Mouse (Mus musculus): ENCODE data around the gene Prkcb. TPM values are rescaled to one million over a fixed set of nuclear protein-coding genes. Genes with fewer than 3 reads are reported as not detected.

The Prkcb gene
- polyA plus RNA-seq, 1 experiment from 2014 or later, result 206 TPM

DNA sequence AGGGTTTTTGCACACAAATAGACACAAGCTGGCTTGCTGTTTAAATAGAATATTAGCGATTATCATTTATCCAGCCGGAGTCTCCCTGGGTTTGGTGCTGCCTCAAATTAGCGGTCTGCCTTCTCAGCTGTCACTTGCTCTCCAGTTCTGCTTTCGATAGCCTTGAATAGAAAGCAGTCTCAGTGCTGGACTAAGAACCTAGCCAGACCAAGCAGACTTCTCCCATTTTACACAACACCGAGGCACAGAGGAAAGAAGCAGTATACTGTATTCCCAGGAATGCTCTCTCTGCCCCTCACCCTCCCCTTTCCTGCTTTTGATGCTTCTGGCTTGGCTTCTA, 107.4 kb downstream of the Prkcb start:
- no peak for DNase-seq (ENCODE audit: low spot score)

DNA sequence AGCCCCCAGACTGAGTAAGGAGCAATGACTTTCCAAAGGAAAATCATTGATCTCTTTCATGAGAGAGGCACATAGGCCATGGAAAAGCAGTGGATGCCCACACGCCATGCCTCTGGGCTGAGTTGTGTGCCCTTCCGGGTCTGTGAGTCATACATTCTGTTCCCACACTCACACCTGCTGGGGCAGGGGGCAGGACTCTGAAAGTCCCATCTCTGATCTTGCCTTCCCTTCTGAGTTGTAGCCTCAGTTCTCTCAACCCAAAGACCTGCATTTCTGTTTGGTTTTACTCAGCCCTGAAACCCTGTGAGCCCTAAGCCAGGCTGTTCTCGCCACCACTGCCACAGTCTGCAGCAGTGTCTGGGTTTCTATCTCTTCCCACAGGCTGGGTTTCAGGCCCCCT, 109.1 kb downstream of the Prkcb start:
- DNase-seq (ENCODE audit: low spot score), result peak; percentile 33

DNA sequence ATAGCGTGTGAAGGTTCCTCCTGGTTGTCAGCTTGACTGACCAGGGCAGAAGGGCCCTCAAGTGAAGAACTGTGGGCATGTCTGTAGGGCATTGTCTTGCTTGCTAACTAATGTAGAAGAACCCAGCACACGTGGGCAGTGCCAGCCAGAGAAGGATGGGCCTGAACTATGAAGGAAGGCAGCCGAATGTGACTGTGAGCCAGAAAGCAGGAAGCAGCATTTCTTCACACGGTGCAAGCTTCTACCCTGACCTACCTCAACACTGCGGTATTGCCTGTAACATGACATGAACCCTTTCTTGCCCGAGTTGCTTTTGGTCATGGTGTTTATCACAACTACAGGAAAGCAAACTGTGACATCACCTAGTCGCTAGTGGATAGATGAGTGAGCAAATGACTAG, 113.5 kb downstream of the Prkcb start:
- peak; percentile 40 for DNase-seq (ENCODE audit: low spot score)

DNA sequence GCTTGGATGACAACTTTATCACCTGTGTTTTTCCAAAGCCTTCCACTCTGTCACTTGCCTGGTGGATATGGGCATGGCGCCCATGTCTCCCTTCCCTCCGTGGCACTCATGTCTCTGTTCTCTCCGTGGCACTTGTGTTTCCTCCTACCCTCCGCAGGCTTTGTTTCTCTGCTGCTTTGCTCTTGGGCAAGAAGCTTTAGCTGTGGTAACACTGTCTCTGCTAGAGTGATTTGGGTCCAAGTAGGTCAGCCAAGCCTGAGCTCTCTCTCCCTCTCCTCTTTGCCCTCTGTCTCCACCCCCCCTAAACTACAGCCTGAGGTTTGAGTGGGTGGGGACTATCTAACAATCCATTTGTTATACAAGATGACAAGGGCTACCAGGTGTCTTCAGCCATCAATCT, 114.8 kb downstream of the Prkcb start:
- peak; percentile 25 for DNase-seq (ENCODE audit: low spot score)

DNA sequence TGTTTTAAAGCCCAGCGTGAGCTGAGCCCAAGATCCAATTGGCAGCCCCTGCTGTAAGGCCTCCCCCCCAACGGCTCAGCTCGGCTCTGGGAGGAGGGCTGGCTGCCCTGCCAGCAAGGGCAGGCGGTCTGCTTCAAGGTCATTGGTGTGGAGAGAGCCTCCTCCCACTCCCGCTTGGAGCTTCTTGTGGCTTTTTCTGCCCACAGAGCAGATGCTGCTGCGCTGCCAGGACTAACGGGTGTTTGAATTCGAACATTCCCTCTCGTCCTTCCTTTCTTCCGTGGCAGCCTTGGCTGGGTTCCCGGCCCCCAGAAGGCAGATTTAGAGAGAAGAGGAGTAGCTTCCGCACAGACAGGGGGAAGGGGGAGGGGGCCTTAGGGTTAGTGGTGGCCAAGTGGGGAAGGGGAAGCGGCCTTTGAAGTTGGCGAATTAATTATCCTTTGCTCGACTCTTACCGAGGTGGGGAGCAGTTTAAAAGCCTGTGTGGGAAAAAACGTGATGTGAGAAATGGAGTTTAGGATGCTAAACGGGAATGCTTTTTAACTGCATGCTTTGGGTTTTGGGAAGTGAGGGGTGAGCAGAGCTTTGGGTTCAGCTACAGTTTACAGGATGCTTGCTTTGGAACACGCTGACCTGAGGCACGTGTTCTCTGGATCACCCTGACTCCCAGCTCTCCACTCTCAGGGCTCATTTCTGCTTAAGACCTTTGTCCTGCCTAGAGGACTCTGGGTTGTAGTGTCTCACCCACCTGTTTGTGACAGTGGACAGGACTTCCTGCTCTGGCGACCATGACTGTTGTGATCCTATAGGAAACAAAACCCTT, 116.2 kb downstream of the Prkcb start:
- peak; percentile 52 for DNase-seq (ENCODE audit: low spot score)

DNA sequence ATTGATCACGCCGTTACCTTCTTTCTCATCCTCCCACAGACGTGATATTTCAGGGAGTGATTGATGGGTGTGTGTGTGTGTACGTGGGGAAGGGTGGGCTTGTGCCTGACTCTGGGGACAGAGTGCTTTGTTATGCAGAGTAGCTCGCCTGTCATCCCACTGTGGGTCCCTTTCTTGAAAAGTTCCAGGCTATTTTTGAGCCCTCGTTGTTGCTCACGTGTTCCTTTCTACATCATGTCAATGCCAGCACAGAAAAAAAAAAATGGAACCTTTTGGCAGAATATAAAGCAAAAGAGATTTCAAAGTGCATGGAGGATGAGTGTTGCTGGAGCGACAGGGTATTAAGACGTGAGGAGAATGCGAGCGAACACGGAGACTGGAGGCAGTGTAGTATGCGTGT, 118.1 kb downstream of the Prkcb start:
- DNase-seq (ENCODE audit: low spot score), result no peak

DNA sequence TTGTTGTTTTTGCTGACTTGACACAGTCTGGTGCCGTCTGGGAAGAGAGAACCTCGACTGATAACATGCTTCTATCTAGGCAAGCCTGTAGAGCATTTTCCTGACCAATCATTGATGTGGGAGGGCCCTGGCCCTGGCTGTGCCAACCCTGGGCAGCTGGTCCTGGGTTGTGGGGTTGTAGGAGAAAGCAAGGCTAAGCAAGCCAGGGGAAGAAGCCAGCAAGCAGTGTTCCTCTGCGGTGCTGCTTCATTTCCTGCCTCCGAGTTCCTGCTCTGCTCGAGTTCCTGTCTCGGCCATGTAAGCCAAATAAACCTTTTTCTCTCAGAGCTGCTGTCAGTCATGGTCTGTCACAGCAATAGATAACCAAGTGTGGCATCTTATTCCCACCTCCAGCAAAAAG, 121.4 kb downstream of the Prkcb start:
- DNase-seq (ENCODE audit: low spot score), result no peak

DNA sequence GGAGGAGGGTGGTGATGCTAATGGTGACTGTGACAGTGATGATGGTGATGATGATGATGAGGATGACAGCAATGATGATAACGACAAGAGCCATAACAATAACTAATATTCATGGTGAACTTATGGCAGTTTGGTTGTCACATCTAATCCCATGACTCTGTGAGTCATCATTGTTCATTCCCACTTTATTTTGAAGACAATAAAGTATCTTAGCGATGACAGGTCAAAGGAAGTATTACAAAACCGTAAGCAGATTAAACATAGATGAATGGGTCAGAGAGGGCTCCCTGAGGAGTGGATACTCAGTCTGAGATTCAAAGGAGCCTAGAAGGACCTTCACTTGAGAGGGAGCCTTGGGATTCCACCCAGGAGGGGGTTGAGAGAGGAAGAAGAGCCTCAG, 122.3 kb downstream of the Prkcb start:
- no peak for DNase-seq (ENCODE audit: low spot score)

DNA sequence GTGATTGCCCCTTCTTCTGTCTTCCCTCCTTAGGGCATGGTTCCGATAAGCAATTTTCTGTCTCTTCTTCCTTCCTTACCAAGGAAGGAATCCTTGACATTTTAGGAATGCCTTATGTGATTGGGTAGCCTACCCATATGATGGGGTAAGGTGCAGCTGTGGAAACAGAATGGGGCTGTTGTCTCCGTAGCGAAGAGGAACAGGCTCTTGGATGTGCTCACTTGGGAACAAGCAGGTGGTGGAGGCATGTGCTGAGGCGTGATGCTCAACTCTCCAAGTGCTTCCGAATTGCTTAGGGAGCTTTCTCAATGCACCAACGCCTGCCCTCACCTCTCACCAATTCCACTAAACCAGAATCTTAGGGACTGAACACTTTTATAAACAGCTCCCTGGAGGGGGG, 124.7 kb downstream of the Prkcb start:
- DNase-seq (ENCODE audit: low spot score), result no peak

DNA sequence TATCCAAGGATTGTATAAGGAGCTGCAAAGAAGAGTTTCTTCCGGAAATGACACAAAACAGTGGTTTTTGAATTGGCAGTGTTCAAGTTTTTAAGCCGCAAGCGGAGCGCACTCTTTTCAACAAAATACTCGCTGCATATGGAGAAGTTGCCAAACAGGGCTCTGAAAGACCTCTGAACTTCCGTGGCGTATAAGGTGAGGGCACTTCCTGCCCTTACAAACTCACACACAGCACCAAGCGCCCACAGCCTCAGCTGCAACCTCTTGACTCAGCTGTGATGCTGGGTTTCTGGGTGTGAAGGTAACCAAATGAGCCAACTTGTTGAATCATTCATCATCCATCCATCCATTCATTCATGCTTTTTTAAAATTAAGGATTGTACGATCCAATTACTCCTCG, 125.6 kb downstream of the Prkcb start:
- peak; percentile 74 for DNase-seq (ENCODE audit: low spot score)

DNA sequence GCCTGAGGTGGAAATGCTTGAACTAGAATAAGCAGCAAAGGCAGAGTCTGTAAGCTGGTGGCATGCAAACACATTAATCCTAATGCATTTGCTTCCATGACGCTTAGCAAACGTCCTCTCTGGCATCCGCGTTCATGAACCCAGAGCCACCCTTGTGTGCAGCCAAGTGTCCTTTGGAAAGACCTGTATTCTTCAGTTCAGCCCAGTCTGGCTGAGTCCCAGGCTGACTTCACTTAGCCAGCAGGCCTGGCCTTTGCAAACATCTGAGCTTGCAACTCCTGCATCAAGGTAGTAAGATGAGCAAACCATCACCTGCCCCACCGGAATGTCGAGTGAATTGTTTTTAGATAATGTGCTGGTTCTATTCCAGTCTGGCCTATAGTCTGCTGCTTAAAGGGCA, 126.1 kb downstream of the Prkcb start:
- DNase-seq (ENCODE audit: low spot score), result no peak

DNA sequence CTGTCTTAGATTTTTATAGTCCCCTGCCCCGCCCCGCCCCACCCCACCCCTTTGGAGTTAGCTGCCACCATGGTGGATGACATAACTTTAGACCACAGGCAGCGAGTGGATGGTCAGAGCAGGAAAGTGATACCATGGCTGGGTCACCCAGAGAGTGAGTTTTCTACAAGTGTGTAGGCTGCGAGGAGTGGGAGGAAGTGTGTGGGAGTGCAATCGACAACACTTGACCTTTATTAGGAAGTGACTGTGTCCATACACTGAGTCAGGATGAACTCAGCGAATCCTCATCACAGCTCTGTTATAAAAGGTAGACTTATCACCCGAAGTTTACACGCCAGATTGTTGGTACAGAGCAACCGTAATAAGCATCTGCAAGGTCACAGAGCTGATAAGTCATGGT, 126.8 kb downstream of the Prkcb start:
- DNase-seq (ENCODE audit: low spot score), result no peak

DNA sequence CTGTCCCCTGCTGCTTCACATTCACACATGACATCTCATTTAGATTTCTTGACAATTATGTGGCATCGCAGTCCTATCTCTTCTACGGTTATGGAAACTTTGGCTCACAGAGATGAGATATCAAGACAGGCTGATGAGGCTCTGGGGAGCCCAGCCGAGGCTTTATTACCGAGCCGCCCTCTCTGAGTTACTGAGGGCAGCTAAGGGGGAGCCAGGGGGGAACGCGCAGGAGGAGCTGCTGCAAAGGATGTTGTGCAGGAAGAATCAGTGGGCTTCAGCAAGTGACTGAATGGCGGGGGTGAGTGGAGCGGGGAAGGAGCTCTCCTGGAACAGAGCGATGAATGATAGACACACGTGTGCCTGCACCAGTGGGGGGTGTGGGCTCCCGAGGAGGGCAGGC, 127.4 kb downstream of the Prkcb start:
- DNase-seq (ENCODE audit: low spot score), result no peak

DNA sequence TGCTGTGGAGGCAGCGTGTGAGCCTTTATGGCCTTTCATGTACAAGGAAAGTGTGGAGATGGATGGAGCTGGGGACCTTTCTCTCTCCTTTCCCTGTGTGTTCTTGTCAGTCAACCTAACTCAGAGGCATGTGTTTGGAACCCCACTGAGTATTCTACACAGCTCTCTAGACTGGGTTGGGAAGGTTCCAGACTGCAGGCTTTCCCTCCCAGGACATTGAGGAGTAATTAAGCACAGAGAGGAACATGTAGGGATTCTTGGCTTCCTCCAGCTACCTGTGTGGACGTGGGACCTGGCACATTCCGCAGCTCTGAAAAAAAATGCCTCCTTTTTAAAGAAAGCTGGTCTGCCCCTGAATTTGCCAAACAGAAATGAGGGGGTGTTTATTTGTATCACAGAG, 130.0 kb downstream of the Prkcb start:
- no peak for DNase-seq (ENCODE audit: low spot score)

DNA sequence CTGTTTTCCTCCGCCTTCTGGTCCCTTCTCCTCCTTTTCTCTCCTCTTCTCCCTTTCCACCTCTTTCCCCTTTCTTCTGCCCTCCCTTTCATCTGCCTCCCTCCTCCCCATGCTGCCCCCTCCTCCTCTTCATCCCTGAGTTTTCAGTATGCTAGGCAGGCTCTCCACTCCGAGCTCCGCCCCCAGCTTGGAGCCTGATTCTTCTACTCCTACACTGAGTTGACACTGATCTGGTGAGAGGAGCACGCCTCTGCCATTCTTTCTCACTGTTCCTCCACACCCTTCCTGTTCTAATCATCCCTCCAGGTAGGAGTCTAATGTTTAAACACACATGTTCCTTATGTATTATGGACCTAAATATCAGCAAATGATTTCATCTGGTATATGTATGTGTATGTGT, 135.3 kb downstream of the Prkcb start:
- no peak for DNase-seq (ENCODE audit: low spot score)

DNA sequence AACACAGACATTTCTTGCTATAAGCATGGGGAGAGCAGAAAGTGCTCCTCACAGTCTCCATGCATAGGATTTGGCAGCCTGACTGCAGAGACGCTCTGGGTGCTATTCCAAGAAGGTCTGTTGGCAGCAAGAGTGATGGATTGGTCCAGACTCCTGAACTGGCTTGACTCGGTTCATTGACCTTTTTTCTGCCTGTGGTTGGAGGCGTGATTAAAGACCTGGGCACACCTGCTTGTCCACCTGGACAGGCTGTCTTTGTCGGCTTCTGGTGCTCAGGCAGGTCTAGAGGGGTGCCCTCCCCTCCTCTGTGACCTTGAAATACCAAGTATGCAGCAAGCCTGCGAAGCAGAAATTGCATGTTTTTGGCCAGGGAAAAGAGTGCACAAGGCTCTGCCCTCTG, 140.6 kb downstream of the Prkcb start:
- DNase-seq (ENCODE audit: low spot score), result no peak

DNA sequence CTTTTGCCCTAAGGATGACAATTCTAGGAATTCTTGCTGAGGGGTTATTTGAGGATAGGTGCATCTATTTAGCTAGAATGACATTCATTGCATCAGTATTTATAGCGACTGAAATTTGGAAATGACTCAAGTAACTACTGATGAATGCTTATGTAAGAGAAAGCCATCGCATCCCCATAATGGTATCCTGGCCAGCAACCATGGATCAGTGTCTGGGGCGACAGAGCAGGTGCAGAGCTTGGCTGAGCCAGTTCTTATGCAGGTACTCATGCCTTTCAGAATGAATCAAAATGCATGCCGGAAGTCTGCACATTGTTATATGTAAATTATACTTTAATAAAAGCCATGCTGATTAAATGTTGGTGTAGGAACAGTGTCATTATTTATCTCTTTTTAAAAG, 143.8 kb downstream of the Prkcb start:
- no peak for DNase-seq (ENCODE audit: low spot score)

DNA sequence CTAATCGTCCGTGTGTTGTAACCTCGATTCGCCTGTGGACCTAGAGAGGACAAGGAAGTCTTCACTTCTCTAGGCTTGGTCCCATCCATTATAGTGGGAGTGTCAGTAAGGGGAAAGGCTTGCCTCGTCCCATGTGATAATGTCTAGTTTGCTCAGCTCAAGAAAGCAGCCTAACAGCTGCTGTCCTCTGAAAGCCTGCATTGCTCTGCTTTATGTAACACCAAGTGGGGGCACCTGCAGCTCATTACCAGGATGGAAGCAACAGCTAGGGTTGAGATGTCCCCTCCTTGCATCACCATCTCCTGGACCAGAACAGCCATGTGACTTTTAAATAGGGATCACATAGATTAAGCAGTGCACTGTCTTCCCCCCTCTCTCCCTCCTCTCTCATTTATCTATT, 144.8 kb downstream of the Prkcb start:
- no peak for DNase-seq (ENCODE audit: low spot score)

DNA sequence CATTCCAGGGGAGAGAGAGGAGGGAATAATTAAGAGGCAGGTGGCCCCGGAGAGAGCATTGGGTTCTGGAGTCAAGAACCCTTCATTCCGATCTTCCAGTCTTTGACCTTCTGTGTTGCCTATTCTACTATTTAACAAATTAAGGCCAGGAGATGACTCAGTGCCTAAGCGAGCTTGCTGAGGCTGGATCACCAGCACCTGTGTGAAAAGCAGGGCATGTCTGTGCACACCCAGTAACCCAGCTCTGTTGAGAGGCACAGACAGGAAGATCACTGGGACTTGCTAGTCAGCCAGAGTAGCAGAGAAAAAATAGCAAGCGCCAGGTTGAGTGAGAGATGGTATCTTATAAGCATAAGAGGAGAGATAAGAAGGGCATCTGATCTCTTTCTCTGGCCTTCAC, 146.4 kb downstream of the Prkcb start:
- DNase-seq (ENCODE audit: low spot score), result peak; percentile 46

DNA sequence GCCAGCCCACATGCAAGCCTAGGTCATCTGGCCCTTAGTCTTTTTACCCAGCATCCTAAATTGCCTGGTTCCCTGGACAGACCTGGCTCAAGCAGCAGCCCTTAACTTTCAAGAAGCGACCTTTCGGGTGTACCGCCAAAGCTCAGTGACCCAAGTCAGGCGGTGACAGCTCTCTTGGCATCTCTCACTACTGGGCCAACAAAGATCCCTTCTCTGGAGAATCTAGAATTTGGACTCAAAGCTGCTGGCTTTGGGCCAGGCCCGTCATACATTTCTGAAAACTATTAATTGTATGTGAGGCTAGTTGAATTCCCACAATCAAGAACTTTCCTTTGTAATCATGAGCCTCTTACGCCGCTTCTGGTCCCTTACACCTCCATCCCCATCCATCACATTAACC, 147.0 kb downstream of the Prkcb start:
- no peak for DNase-seq (ENCODE audit: low spot score)

DNA sequence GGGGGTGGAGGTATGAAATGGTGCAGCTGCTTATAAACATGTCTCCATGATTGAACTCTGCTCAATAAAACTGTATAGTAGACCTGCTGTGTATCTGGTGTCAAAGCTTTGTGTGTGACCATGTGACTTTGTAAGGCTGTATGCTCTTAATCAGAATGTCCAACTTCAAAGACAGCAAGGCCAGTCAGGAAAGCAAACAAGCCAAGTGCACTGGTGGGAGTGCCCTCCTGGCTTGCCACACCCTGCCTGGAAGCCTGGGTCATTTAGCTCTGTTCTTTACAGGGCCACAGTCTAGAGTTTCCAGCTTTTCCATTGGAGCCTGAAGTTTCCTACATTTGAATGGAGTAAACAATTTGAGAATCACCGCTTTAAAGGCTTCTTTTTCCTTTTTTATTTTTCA, 148.8 kb downstream of the Prkcb start:
- DNase-seq (ENCODE audit: low spot score), result no peak

DNA sequence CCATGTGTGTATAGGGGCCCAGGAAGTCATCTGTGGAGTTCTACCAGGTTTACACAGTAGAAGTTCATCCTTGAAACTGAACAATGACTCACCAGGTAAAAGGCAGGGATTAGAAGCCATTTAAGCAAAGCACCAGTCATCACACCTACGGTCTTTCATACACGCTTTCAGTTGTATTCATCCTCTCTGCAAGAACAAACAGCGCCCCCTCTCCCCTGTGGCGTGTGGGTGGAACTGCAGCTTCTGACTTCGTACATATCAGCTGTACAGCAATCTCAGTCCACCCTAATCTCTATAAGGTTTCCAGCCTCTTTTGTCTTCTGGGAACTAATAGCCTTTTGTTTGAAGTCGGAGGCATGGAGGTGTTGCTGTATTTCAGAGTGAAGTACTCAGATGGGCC, 156.5 kb downstream of the Prkcb start:
- peak; percentile 82 for DNase-seq (ENCODE audit: low spot score)

DNA sequence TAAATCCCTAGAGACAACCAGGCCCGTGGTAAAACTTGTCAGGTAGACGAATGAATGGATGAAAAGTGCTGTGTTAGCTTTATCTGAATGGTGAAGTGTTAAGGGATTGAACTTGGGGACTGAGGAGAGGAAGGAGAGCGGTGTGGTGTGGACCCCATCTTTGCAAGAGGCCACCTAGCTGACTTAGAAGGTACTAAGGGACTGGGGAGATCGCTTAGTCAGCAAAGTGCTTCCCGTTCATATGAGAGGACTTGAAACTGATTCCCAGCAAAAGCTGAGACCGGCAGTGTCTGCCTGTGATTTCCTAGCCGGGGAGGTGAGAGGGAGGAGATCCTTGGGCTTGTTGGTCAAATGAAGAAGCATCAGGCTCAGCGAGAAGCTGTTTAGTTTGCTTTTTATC, 164.1 kb downstream of the Prkcb start:
- no peak for DNase-seq (ENCODE audit: low spot score)

Data from thymus, postnatal 0 days (tissue).